Comparison of ENCODE assay signal across 9 mouse cellular contexts in the genomic region with DNA sequence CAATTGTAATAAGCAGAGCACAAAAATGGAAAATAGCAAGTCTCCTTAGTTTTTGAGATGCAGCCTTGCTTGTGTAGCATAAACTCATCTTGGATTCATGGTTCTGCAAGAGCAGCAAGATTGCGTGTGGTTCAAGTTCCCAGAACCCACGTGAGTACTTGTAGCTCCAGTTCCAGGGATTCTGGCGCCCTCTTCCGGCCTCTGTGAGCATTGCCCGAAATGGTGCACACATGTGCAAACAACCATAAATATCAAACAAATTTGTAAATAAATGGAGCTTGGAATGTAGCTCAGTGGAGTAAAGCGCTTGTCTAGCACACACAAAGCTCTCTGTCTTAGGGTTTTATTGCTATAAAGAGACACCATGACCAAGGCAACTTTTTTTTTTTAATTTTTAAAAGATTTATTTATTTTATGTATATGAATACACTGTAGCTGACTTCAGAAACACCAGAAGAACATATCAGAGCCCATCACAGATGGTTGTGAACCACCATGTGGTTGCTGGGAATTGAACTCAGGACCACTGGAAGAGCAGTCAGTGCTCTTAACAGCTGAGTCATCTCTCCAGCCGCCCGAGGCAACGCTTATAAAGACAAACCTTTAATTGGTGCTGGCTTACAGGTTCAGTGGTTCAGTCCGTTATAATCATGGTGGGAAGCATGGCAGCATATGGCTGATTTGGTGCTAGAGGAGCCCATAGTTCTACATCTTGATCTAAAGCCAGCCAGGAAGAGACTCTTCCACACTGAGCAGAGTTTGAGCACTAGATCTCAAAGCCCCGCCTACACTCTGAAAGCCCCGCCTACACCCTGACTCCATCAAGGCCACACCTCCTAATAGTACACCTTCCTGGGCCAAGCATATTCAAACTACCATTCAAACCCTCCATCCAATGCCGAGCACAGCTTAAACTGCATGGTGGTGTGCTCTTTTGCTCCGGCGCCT. TPM values are rescaled to one million over a fixed set of nuclear protein-coding genes. Genes with fewer than 3 reads are reported as not detected.
A peak's percentile ranks its signal among the peaks of the same experiment; 100 is the strongest.
DNase-seq lines count a peak whose midpoint lies in the region; TF ChIP-seq lines count a peak whose summit lies in the region.
"Had no signal": no experiment of that assay in that cellular context is flagged by ENCODE, and none has a peak within 500 bp of the region (broad histone marks: within the 10 kb centered on the region; RNA-seq: fewer than 3 reads in every experiment).

No protein-coding gene starts in this region.

- DNase-seq in B cell, adult 2 months = peak; percentile 93 to 94
- peak; percentile 75 for DNase-seq in Muller cell, postnatal 12 days (ENCODE audit: inconsistent ontology term)
- peak; percentile 93 to 95 for DNase-seq in cerebellum, postnatal 10 days
- DNase-seq in gastrocnemius, postnatal 10 days = peak; percentile 89
- DNase-seq in layer of hippocampus, adult 18-20 months (ENCODE audit: low spot score in 2 of 2) = peak; percentile 66 to 92
- DNase-seq in lung, adult 2 months = peak; percentile 82
- DNase-seq in right cerebral cortex, postnatal 10 days (ENCODE audit: low spot score in 2 of 2) = peak; percentile 83 to 89
- DNase-seq in urinary bladder, postnatal 14 days (ENCODE audit: low spot score) = peak; percentile 92

- 27% methylated on average over 15 of the region's 15 CpGs for WGBS in lung, adult 2 months

- TF ChIP-seq POLR2A in lung, adult 2 months (IDR thresholded peaks at IDR 0.05; ENCODE audit: borderline replicate concordance, extremely low read depth, low read depth, low read length) = no peak

- H3K4me3 ChIP-seq in lung, adult 2 months (replicated peaks; ENCODE audit: extremely low read depth, low read depth, low read length) = no peak overlapping the region
- H3K4me3 ChIP-seq: limb, embryonic 15.5 days had no signal

- peak; percentile 91 for TF ChIP-seq CTCF in lung, adult 2 months (IDR thresholded peaks at IDR 0.05; ENCODE audit: insufficient read depth, low read length)

- peaks cover 14% of the 10 kb centered on the region for H3K4me1 ChIP-seq in lung, adult 2 months (ENCODE audit: control insufficient read depth, insufficient read depth, low read length)

RNA-seq across cellular contexts. Expression of gene Capn1, which starts 2.7 kb away (rescaled TPM):
- total RNA-seq in gastrocnemius, postnatal 10 days (2021) = 10 to 100 TPM; 78.1 to 83.8 TPM
- 10 to 100 TPM; 23.2 to 24.8 TPM for total RNA-seq in layer of hippocampus, adult 18-20 months (2021)
- 55.6 and 68.9 TPM in 2 replicates for polyA plus RNA-seq in lung, adult 2 months (2012; rRNA removed)

RNA-seq across cellular contexts. Expression of gene Syvn1, which starts 28.0 kb away (rescaled TPM):
- total RNA-seq in gastrocnemius, postnatal 10 days (2021) = 10 to 100 TPM; 18.4 to 22.1 TPM
- total RNA-seq in layer of hippocampus, adult 18-20 months (2021) = 10 to 100 TPM; 43.4 to 44.5 TPM
- 41.1 and 47.1 TPM in 2 replicates for polyA plus RNA-seq in lung, adult 2 months (2012; rRNA removed)

RNA-seq across cellular contexts. Expression of gene Slc22a20, which starts 32.5 kb away (rescaled TPM):
- total RNA-seq in gastrocnemius, postnatal 10 days (2021) = not detected
- total RNA-seq in layer of hippocampus, adult 18-20 months (2021) = not detected
- not detected in 2 replicates for polyA plus RNA-seq in lung, adult 2 months (2012; rRNA removed)
- polyA plus RNA-seq: limb, embryonic 15.5 days had no signal

RNA-seq across cellular contexts. Expression of gene Mrpl49, which starts 39.2 kb away (rescaled TPM):
- 10 to 100 TPM; 34.1 to 36.3 TPM for total RNA-seq in gastrocnemius, postnatal 10 days (2021)
- total RNA-seq in layer of hippocampus, adult 18-20 months (2021) = 10 to 100 TPM; 48.0 to 52.0 TPM
- 10.8 and 13.7 TPM in 2 replicates for polyA plus RNA-seq in lung, adult 2 months (2012; rRNA removed)

RNA-seq across cellular contexts. Expression of gene Fau, which starts 39.2 kb away (rescaled TPM):
- total RNA-seq in gastrocnemius, postnatal 10 days (2021) = 100 to 1,000 TPM; 669 to 708 TPM
- 100 to 1,000 TPM; 769 to 789 TPM for total RNA-seq in layer of hippocampus, adult 18-20 months (2021)
- 896 and 1,315 TPM in 2 replicates for polyA plus RNA-seq in lung, adult 2 months (2012; rRNA removed)
